Mouse (Mus musculus): ENCODE measurements around the gene Aldh3a1. TPM values are rescaled to one million over a fixed set of nuclear protein-coding genes. Genes with fewer than 3 reads are reported as not detected.

Gene Aldh3a1
- polyA plus RNA-seq, 1 experiment from 2014 or later: 2.5 TPM

DNA sequence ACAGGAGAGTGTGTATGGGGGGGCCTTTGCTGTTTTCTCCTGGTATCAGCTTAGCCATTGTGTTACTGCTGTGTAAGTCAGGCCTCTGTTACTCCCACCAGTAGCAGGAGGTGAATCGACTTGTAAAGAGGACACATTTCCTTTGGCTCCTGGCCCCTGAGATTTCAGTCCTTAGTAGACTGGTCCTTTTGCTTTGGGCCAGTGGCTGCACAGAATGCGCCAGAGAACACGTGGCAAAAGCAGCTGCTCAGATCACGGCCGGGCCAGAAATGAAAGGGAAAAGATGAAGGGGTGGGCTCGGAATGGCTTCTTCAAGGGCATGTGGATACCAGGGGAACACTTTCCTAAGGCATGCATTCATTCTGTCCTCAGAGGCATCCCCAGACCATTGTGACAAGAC lies 5.2 kb upstream of the Aldh3a1 start:
- no peaks in the 10 kb centered on the region for H3K9me3 ChIP-seq (ENCODE audit: control insufficient read depth, low read length)
- H3K27me3 ChIP-seq (replicated peaks; ENCODE audit: control insufficient read depth, insufficient read depth, low read length): no peaks in the 10 kb centered on the region
- ATAC-seq (ENCODE audit: low read depth): no peak
- peaks cover 6% of the 10 kb centered on the region; the same call in 1 of the 2 replicates for H3K4me1 ChIP-seq (ENCODE audit: control insufficient read depth, insufficient read depth, low read length)
- no peaks in the 10 kb centered on the region for H3K36me3 ChIP-seq (ENCODE audit: control insufficient read depth, insufficient read depth, low read length)
- no peak overlapping the region for H3K27ac ChIP-seq (replicated peaks; ENCODE audit: low read depth, low read length)
- WGBS: 71% methylated on average over 6 of the region's 6 CpGs
- H3K4me3 ChIP-seq (ENCODE audit: low read depth, low read length): no peak overlapping the region
- no peak for DNase-seq (ENCODE audit: low spot score)
- no peak overlapping the region for H3K4me2 ChIP-seq (ENCODE audit: low read depth, low read length)
- H3K9ac ChIP-seq (ENCODE audit: low read depth, low read length): no peak overlapping the region

DNA sequence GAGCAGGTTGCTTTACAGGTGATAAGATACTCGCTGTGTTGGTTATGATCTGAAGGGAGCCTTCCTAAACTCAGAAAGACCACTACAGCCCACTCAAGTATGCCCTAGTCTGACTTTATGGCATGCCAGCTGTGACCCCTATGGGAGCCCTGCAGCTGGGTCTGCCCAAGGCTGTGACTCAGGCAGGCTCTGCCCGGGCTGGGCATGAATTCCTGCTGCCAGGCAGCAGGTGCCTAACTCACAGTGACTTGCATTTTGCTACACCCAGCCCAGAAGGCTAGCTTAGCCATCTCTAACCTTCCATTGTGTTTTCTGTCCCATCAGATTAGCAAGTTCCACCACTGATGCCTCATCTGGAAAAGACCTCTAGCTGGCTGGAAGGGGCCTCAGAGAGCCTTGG lies 4.5 kb upstream of the Aldh3a1 start:
- H3K4me2 ChIP-seq (ENCODE audit: low read depth, low read length): no peak overlapping the region
- ATAC-seq (ENCODE audit: low read depth) (no peak), DNase-seq (ENCODE audit: low spot score) (no peak)
- H3K27ac ChIP-seq (replicated peaks; ENCODE audit: low read depth, low read length): no peak overlapping the region
- H3K4me3 ChIP-seq (ENCODE audit: low read depth, low read length): no peak overlapping the region
- peaks cover 11% of the 10 kb centered on the region; the same call in 1 of the 2 replicates for H3K4me1 ChIP-seq (ENCODE audit: control insufficient read depth, insufficient read depth, low read length)
- no peaks in the 10 kb centered on the region for H3K9me3 ChIP-seq (ENCODE audit: control insufficient read depth, low read length)
- H3K27me3 ChIP-seq (replicated peaks; ENCODE audit: control insufficient read depth, insufficient read depth, low read length): no peaks in the 10 kb centered on the region
- H3K9ac ChIP-seq (ENCODE audit: low read depth, low read length): no peak overlapping the region
- no peaks in the 10 kb centered on the region for H3K36me3 ChIP-seq (ENCODE audit: control insufficient read depth, insufficient read depth, low read length)
- WGBS: 81% methylated on average over 2 of the region's 2 CpGs

DNA sequence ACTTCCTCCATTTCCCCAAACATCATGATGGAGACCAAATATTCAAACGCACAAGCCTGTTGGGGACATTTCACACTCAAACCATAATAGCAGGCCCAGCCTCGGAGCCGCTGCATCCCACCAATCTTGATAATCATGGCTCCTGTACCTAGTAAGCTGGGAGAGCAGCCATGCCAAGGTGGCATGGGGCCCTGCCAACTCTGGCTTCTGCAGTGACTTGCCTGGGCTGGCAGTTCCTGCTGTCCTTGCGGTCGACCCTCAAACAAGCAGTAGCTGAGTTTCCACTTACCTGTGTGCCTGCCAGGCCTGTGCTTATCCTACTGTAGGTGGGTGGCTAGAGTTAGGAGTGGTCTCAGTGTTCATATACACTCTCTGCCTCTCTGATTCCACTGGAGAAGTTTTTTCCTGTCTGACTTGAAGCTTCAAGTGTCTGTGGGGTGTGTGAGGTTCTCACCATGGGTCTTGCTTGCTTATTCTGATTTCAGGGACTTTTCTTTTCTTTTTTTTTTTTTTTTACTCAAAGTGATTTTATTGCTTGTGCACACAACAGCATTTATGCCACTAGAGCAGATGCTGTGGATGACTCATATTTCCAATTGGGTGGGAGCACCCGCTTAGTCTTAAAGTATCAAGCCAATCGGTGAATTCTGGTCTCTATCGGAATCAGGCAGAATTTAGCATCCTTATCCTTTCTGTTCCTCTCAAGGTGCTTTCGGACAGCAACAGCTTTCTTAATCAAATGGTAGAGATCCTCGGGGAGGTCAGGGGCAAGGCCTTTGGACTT lies 2.0 kb upstream of the Aldh3a1 start:
- H3K4me1 ChIP-seq (ENCODE audit: control insufficient read depth, insufficient read depth, low read length): peaks cover 16% of the 10 kb centered on the region; the same call in 1 of the 2 replicates
- ATAC-seq (ENCODE audit: low read depth) (no peak), DNase-seq (ENCODE audit: low spot score) (no peak)
- no peak overlapping the region for H3K4me2 ChIP-seq (ENCODE audit: low read depth, low read length)
- WGBS: 95% methylated on average over 9 of the region's 10 CpGs
- no peak overlapping the region for H3K4me3 ChIP-seq (ENCODE audit: low read depth, low read length)
- no peaks in the 10 kb centered on the region for H3K27me3 ChIP-seq (replicated peaks; ENCODE audit: control insufficient read depth, insufficient read depth, low read length)
- no peaks in the 10 kb centered on the region for H3K36me3 ChIP-seq (ENCODE audit: control insufficient read depth, insufficient read depth, low read length)
- H3K27ac ChIP-seq (replicated peaks; ENCODE audit: low read depth, low read length): no peak overlapping the region
- no peak overlapping the region for H3K9ac ChIP-seq (ENCODE audit: low read depth, low read length)
- H3K9me3 ChIP-seq (ENCODE audit: control insufficient read depth, low read length): no peaks in the 10 kb centered on the region

DNA sequence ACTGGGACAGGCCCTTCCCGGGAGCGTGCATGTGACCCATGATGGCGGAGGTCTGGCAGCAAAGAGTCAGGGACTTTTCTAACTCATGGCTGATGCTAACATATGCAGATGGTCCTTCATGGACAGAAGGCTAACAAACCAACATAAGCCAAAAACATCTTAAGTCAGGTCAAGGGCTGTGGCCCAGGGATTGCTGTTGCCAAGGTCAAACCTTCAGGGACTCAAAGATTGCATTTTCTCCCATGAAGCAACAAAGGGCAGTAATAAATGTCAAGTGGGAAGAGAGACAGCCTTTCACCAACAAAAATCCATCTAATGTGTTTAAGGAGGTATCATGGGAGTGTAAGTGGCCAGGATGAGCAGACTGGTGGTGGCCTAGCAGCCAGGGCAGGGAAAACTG lies 1.2 kb upstream of the Aldh3a1 start:
- WGBS: 92% methylated on average over 3 of the region's 3 CpGs
- Histone ChIP-seq H3K9ac (ENCODE audit: low read depth, low read length) (no peak overlapping the region), H3K4me1 (ENCODE audit: control insufficient read depth, insufficient read depth, low read length) (peaks cover 16% of the 10 kb centered on the region; the same call in 1 of the 2 replicates), H3K9me3 (ENCODE audit: control insufficient read depth, low read length) (no peaks in the 10 kb centered on the region), H3K36me3 (ENCODE audit: control insufficient read depth, insufficient read depth, low read length) (no peaks in the 10 kb centered on the region), H3K4me2 (ENCODE audit: low read depth, low read length) (no peak overlapping the region), H3K4me3 (ENCODE audit: low read depth, low read length) (no peak overlapping the region), H3K27me3 (replicated peaks; ENCODE audit: control insufficient read depth, insufficient read depth, low read length) (peaks cover 1% of the 10 kb centered on the region; the same call in 1 of the 2 replicates), H3K27ac (replicated peaks; ENCODE audit: low read depth, low read length) (no peak overlapping the region)
- no peak for ATAC-seq (ENCODE audit: low read depth)
- no peak for DNase-seq (ENCODE audit: low spot score)

DNA sequence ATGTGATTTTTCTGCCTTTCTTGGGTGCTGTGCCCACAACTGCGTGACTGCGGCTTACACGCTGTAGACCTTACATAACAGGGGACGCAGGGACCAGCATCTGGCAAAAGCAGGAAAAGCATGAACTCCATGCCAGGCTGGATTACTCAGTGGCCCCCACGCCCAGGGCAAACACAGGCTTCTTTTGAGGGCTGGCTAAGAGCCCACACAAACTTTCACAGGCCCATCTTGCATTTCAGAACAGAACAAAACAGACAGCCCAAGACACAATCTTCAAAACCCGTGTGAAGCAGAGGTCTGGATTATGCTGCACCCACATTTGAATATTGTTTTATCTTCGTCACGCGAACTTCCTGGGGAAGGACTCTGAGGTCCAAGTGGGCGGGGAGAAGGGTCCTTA lies 979 bp downstream of the Aldh3a1 start:
- H3K9ac ChIP-seq (ENCODE audit: low read depth, low read length): no peak overlapping the region

DNA sequence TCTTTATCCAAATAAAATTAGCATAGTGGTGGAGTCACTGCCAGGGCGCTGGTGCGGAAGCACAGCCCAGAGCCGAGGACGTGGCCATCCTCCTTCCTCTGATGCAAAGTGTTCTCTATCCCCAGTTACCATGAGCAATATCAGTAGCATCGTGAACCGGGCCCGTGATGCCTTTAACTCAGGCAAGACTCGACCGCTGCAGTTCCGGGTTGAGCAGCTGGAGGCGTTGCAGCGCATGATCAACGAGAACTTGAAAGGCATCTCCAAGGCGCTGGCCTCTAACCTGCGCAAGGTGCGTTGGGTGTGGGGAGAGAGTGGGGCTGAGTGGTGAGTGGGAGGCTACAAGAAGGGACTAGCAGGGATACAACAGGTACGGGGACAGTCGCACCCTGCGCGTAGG lies 4.8 kb downstream of the Aldh3a1 start:
- no peak overlapping the region for H3K4me3 ChIP-seq (ENCODE audit: low read depth, low read length)
- ATAC-seq (ENCODE audit: low read depth): no peak
- H3K36me3 ChIP-seq (ENCODE audit: control insufficient read depth, insufficient read depth, low read length): no peaks in the 10 kb centered on the region
- H3K27me3 ChIP-seq (replicated peaks; ENCODE audit: control insufficient read depth, insufficient read depth, low read length): peaks cover 19% of the 10 kb centered on the region
- peaks cover 15% of the 10 kb centered on the region; the same call in 1 of the 2 replicates for H3K4me1 ChIP-seq (ENCODE audit: control insufficient read depth, insufficient read depth, low read length)
- no peak for DNase-seq (ENCODE audit: low spot score)
- 31% methylated on average over 20 of the region's 20 CpGs for WGBS
- H3K9ac ChIP-seq (ENCODE audit: low read depth, low read length): no peak overlapping the region
- no peaks in the 10 kb centered on the region for H3K9me3 ChIP-seq (ENCODE audit: control insufficient read depth, low read length)
- H3K27ac ChIP-seq (replicated peaks; ENCODE audit: low read depth, low read length): no peak overlapping the region
- no peak overlapping the region for H3K4me2 ChIP-seq (ENCODE audit: low read depth, low read length)

More for the DNA sequence above, 979 bp downstream of the Aldh3a1 start:
- peaks cover 18% of the 10 kb centered on the region for H3K27me3 ChIP-seq (replicated peaks; ENCODE audit: control insufficient read depth, insufficient read depth, low read length)
- WGBS: 74% methylated on average over 10 of the region's 10 CpGs
- H3K4me1 ChIP-seq (ENCODE audit: control insufficient read depth, insufficient read depth, low read length): peaks cover 16% of the 10 kb centered on the region; the same call in 1 of the 2 replicates
- ATAC-seq (ENCODE audit: low read depth) (no peak), DNase-seq (ENCODE audit: low spot score) (peak; percentile 19)
- no peak overlapping the region for H3K4me3 ChIP-seq (ENCODE audit: low read depth, low read length)
- no peaks in the 10 kb centered on the region for H3K36me3 ChIP-seq (ENCODE audit: control insufficient read depth, insufficient read depth, low read length)
- no peak overlapping the region for H3K4me2 ChIP-seq (ENCODE audit: low read depth, low read length)
- no peaks in the 10 kb centered on the region for H3K9me3 ChIP-seq (ENCODE audit: control insufficient read depth, low read length)
- peak overlapping the region; percentile 35; the same call in 1 of the 2 replicates for H3K27ac ChIP-seq (replicated peaks; ENCODE audit: low read depth, low read length)

DNA sequence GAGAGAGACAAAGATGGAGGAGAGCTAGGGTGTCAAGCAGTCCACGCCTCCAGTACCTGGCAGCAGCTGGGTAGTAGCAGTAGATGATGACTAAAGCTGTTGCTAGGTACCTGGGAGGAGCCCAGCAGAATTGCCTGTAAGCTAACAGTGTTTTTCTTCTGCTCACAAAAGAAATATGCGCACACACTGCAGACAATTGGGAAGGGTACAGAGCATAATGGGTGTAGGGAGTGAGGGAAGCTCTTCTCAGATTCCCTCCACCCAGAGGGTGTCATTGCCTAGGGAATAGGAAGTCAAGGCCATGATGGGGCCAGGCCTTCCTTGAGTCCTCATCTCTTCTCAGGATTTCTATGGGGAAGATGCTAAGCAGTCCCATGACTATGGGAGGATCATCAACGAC lies 8.6 kb downstream of the Aldh3a1 start:
- Histone ChIP-seq H3K9me3 (ENCODE audit: control insufficient read depth, low read length) (no peaks in the 10 kb centered on the region), H3K36me3 (ENCODE audit: control insufficient read depth, insufficient read depth, low read length) (no peaks in the 10 kb centered on the region), H3K4me1 (ENCODE audit: control insufficient read depth, insufficient read depth, low read length) (no peaks in the 10 kb centered on the region), H3K27ac (replicated peaks; ENCODE audit: low read depth, low read length) (no peak overlapping the region), H3K27me3 (replicated peaks; ENCODE audit: control insufficient read depth, insufficient read depth, low read length) (peaks cover 19% of the 10 kb centered on the region), H3K4me3 (ENCODE audit: low read depth, low read length) (no peak overlapping the region), H3K9ac (ENCODE audit: low read depth, low read length) (no peak overlapping the region), H3K4me2 (ENCODE audit: low read depth, low read length) (no peak overlapping the region)
- no peak for DNase-seq (ENCODE audit: low spot score)
- WGBS: 89% methylated on average over 3 of the region's 3 CpGs
- ATAC-seq (ENCODE audit: low read depth): no peak

DNA sequence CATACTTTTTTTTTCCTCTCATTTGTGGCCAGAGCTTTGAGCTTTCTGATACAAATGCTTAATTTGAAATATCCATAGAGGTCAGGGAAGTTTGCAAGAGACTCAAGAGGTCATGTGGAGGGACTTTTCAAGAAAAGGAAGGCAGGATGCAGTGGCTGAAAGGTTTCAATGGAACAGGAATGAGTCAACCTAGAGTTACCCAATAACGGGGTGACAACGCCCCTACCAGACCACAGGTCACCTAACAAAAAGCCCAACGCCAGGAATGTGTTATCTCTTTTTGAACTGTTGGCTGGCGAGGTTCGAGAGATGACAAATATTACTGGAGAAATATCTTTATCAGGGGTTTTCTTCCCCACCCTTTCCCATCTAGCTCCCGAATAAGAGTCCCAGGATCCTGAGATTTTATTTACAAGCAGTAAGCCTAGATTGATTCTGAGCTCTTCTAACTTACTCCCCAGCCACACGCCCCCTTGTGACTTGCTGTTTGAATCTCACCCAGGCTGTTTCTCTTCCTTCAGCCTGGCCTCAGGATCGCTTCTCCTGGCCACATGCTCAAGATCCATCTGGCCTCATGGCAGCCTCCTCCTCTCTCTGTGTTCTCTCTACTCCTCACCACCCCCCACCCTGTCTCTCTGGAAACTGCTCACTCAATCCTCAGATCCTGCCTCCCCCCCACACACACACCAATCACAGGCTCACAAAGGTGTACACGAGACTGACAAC lies 13.0 kb downstream of the Aldh3a1 start:
- ATAC-seq (ENCODE audit: low read depth) (no peak), DNase-seq (ENCODE audit: low spot score) (no peak)
- Histone ChIP-seq H3K36me3 (ENCODE audit: control insufficient read depth, insufficient read depth, low read length) (no peaks in the 10 kb centered on the region), H3K4me1 (ENCODE audit: control insufficient read depth, insufficient read depth, low read length) (no peaks in the 10 kb centered on the region), H3K4me2 (ENCODE audit: low read depth, low read length) (no peak overlapping the region), H3K27me3 (replicated peaks; ENCODE audit: control insufficient read depth, insufficient read depth, low read length) (no peaks in the 10 kb centered on the region), H3K27ac (replicated peaks; ENCODE audit: low read depth, low read length) (no peak overlapping the region), H3K9me3 (ENCODE audit: control insufficient read depth, low read length) (no peaks in the 10 kb centered on the region), H3K4me3 (ENCODE audit: low read depth, low read length) (no peak overlapping the region), H3K9ac (ENCODE audit: low read depth, low read length) (no peak overlapping the region)
- 67% methylated on average over 9 of the region's 9 CpGs for WGBS

Data from embryonic facial prominence, embryonic 14.5 days (tissue).